Mouse (Mus musculus) heart, embryonic 14.5 days (tissue): ENCODE results near the gene Gopc. TPM values are rescaled to one million over a fixed set of nuclear protein-coding genes. Genes with fewer than 3 reads are reported as not detected.

Source experiments
- ATAC-seq: fragments of 200-750 bp; cut with Nextera tagmentation; 2 replicates; pipeline ENCODE4 v1.8.0; 2017; ENCODE audit warnings: low read depth, moderate TSS enrichment; ENCODE audit not compliant: insufficient number of reproducible peaks, insufficient read depth, low FRiP score
- H3K27ac ChIP-seq, 2 experiments: fragments of 200-500 bp in 1 of 2; fragments of 300-500 bp in 1 of 2; sonication (generic) in 1 of 2; replicated peaks in 1 of 2; 2 replicates each; pipeline ENCODE4 v1.5.1; 2012 to 2014; ENCODE audit warnings: low read depth in 2 of 2, low read length in 2 of 2, control low read depth in 1 of 2, mild to moderate bottlenecking in 1 of 2, mixed read lengths in 1 of 2; ENCODE audit not compliant: control insufficient read depth in 1 of 2, insufficient read depth in 1 of 2
- H3K27me3 ChIP-seq: fragments of 300-500 bp; sonication (generic); 2 replicates; pipeline ENCODE4 v1.6.1; 2014; ENCODE audit warnings: mild to moderate bottlenecking, low read length, control low read depth; ENCODE audit not compliant: control insufficient read depth, insufficient read depth
- H3K36me3 ChIP-seq: fragments of 300-500 bp; sonication (generic); 2 replicates; pipeline ENCODE4 v1.6.1; 2014; ENCODE audit warnings: mild to moderate bottlenecking, control low read depth, low read length, mixed read lengths; ENCODE audit not compliant: control insufficient read depth, insufficient read depth
- H3K4me1 ChIP-seq, 2 experiments: fragments of 200-500 bp in 1 of 2; fragments of 300-500 bp in 1 of 2; sonication (generic) in 1 of 2; 2 replicates each; pipeline ENCODE4 v1.6.1; 2012 to 2014; ENCODE audit warnings: low read length in 2 of 2, control low read depth in 1 of 2, mixed read lengths in 1 of 2; ENCODE audit not compliant: control insufficient read depth in 2 of 2, insufficient read depth in 2 of 2
- H3K4me2 ChIP-seq: fragments of 300-500 bp; sonication (generic); 2 replicates; pipeline ENCODE4 v1.6.1; 2014; ENCODE audit warnings: mild to moderate bottlenecking, low read length
- H3K4me3 ChIP-seq, 2 experiments: fragments of 200-500 bp in 1 of 2; fragments of 300-500 bp in 1 of 2; sonication (generic) in 1 of 2; 2 replicates each; pipeline ENCODE4 v1.5.1; 2012 to 2014; ENCODE audit warnings: low read length in 2 of 2, mild to moderate bottlenecking in 2 of 2, control low read depth in 1 of 2, low read depth in 1 of 2, moderate library complexity in 1 of 2; ENCODE audit not compliant: control insufficient read depth in 1 of 2, insufficient read depth in 1 of 2
- H3K9ac ChIP-seq: fragments of 300-500 bp; sonication (generic); 2 replicates; pipeline ENCODE4 v1.6.1; 2014; ENCODE audit warnings: mild to moderate bottlenecking, low read length
- H3K9me3 ChIP-seq: fragments of 300-500 bp; sonication (generic); 2 replicates; pipeline ENCODE4 v1.6.1; 2016; ENCODE audit warnings: low read length, control low read depth; ENCODE audit not compliant: control insufficient read depth
- WGBS: fragments of 180-500 bp; shearing (Covaris S2); extraction: QIAGEN DNeasy Blood & Tissue Kit; methylation state at CpG from one replicate; pipeline ENCODE4 v1.1.7; 2014; 5-methylcytosine and 5-hydroxymethylcytosine counted together
- polyA plus RNA-seq: library from polyadenylated mRNA; unstranded; fragments of >200 nt; fragmentation: Nextera tagmentation; extraction: Ambion mirVana; gene quantifications from 2 replicates; pipeline ENCODE4 v1.2.1, GENCODE M21; 2014

The Gopc gene
- polyA plus RNA-seq, 1 experiment from 2014 or later, result 13.4 TPM

DNA sequence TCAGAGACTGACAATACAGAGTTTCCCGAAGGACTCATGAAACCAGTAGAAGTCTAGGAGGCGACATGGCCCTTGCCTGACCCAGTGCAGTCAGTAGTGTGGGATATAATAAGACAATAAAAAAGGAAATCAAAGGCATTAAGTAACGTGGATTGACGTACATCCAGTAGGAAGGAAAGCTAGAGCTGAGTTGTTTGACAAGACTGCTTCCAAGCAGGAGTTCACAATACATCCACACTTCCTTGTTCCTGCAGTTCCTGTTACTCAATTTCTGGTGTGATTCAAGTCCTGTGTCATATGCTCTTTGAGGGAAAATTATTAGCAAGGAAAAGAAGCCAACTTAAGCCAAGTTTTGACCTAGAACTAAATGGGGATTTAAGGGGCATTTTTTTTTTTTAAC, 37.5 kb upstream of the Gopc start:
- Histone ChIP-seq H3K36me3 (peaks cover 3% of the 10 kb centered on the region; the same call in 1 of the 2 replicates), H3K4me2 (peak overlapping the region; percentile 73), H3K9me3 (no peaks in the 10 kb centered on the region), H3K4me1 (peaks cover 0 to 35% of the 10 kb centered on the region in 2 experiments; a peak in 2 of 4 replicates), H3K4me3 (peak overlapping the region in 1 of 2 experiments; percentile 99; a peak in 2 of 4 replicates), H3K9ac (peak overlapping the region; percentile 97), H3K27ac (peak overlapping the region in 1 of 2 experiments; percentile 94; a peak in 1 of 4 replicates), H3K27me3 (no peaks in the 10 kb centered on the region)
- ATAC-seq, result no peak
- 68% methylated on average over 4 of the region's 4 CpGs for WGBS

DNA sequence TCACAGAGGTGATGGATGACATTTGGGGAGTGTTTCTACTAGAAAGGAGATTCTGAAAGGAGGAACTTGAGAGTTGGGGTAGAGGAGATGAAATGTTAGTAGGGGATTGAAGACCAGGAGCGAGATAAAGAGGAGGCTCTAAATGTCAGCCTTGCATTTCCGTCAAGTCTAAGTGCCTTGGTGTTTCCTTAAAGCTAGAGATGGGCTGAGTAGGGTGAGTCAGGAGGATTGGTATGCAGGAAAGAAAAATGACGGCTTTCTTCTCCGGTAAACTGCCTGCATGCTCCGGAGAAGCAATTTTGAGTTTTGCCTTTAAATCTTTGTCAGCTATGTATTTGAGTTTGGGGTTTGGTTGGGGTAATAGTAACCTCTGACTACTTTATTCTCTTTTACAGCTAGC, 37.0 kb upstream of the Gopc start:
- ATAC-seq, result no peak
- no peaks in the 10 kb centered on the region for H3K9me3 ChIP-seq
- H3K36me3 ChIP-seq, result peaks cover 3% of the 10 kb centered on the region; the same call in 1 of the 2 replicates
- peak overlapping the region; percentile 73 to 99; a peak in 3 of 4 replicates for H3K4me3 ChIP-seq
- H3K4me2 ChIP-seq, result peak overlapping the region; percentile 73
- H3K4me1 ChIP-seq, result peaks cover 0 to 35% of the 10 kb centered on the region in 2 experiments; a peak in 2 of 4 replicates
- WGBS, result 24% methylated on average over 5 of the region's 5 CpGs
- peak overlapping the region in 1 of 2 experiments; percentile 94; a peak in 3 of 4 replicates for H3K27ac ChIP-seq
- H3K9ac ChIP-seq, result peak overlapping the region; percentile 97
- H3K27me3 ChIP-seq, result no peaks in the 10 kb centered on the region

- under 1% methylated on average over 39 of the region's 39 CpGs for WGBS
- no peaks in the 10 kb centered on the region for H3K27me3 ChIP-seq
- H3K9ac ChIP-seq, result peak overlapping the region; percentile 97
- peak overlapping the region; percentile 73 to 99 for H3K4me3 ChIP-seq
- no peaks in the 10 kb centered on the region for H3K9me3 ChIP-seq
- H3K4me2 ChIP-seq, result peak overlapping the region; percentile 73
- peak overlapping the region; percentile 93 to 94 for H3K27ac ChIP-seq
- peaks cover 0 to 35% of the 10 kb centered on the region in 2 experiments; a peak in 2 of 4 replicates for H3K4me1 ChIP-seq
- peaks cover 3% of the 10 kb centered on the region; the same call in 1 of the 2 replicates for H3K36me3 ChIP-seq
- ATAC-seq, result no peak; the same call in 1 of the 2 replicates
These were observed 36.3 kb upstream of the Gopc start for GRCm38 (mm10) chr10:52417998-52418860.

GRCm38 (mm10) chr10:52417299-52417997, 35.5 kb upstream of the Gopc start, which contains the start of gene Nus1:
TSS of gene Nus1 (plus strand) at chr10:52417547.
- H3K4me3 ChIP-seq, result peak within 1 kb of the TSS; percentile 73 to 99
- H3K4me2 ChIP-seq, result peak within 1 kb of the TSS; percentile 73
- H3K9me3 ChIP-seq, result no peaks in the 10 kb centered on the region
- H3K36me3 ChIP-seq, result peaks cover 3% of the 10 kb centered on the region; the same call in 1 of the 2 replicates
- no peaks in the 10 kb centered on the region for H3K27me3 ChIP-seq
- H3K27ac ChIP-seq, result peak within 1 kb of the TSS; percentile 93 to 94
- peak within 1 kb of the TSS; percentile 97 for H3K9ac ChIP-seq
- peak; percentile 99 for ATAC-seq
- peaks cover 0 to 34% of the 10 kb centered on the region in 2 experiments; a peak in 2 of 4 replicates for H3K4me1 ChIP-seq
- under 1% methylated on average over 73 of the region's 79 CpGs for WGBS

- peak overlapping the region; percentile 63 for H3K4me2 ChIP-seq
- H3K27ac ChIP-seq, result no peak overlapping the region
- no peaks in the 10 kb centered on the region for H3K27me3 ChIP-seq
- peaks cover 3% of the 10 kb centered on the region; the same call in 1 of the 2 replicates for H3K36me3 ChIP-seq
- peak overlapping the region; percentile 65 for H3K9ac ChIP-seq
- no peak for ATAC-seq
- no peaks in the 10 kb centered on the region for H3K9me3 ChIP-seq
- 42% methylated on average over 2 of the region's 2 CpGs for WGBS
- peak overlapping the region in 1 of 2 experiments; percentile 99; a peak in 2 of 4 replicates for H3K4me3 ChIP-seq
- H3K4me1 ChIP-seq, result peaks cover 0 to 24% of the 10 kb centered on the region in 2 experiments; a peak in 2 of 4 replicates
These were observed 34.5 kb upstream of the Gopc start for GRCm38 (mm10) chr10:52416458-52416857.

- no peak for ATAC-seq
- H3K9me3 ChIP-seq, result no peaks in the 10 kb centered on the region
- H3K9ac ChIP-seq, result no peak overlapping the region
- H3K27ac ChIP-seq, result no peak overlapping the region
- no peak overlapping the region for H3K4me3 ChIP-seq
- H3K4me1 ChIP-seq, result peaks cover 0 to 16% of the 10 kb centered on the region in 2 experiments; a peak in 2 of 4 replicates
- H3K27me3 ChIP-seq, result no peaks in the 10 kb centered on the region
- 85% methylated on average over 2 of the region's 2 CpGs for WGBS
- no peaks in the 10 kb centered on the region for H3K36me3 ChIP-seq
- H3K4me2 ChIP-seq, result no peak overlapping the region
These were observed 33.1 kb upstream of the Gopc start for GRCm38 (mm10) chr10:52415020-52415419.

DNA sequence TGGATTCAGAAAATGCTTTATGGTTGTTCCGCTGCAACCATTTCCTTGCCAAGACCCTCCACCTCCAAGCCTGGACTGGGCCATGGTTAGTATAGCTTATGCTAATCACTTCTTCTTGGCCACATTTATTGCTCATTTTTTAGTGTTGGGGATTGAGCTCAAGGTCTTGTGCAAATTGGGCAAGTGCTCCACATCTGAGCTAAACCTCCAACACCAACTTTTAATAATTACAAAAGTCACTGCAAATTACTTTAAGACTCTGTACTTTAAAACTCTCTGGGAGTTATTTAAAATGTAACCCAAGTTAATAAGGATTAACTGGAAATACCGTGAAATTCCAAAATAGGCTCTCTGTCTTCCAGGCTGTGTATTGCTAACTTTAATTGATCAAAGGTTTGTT, 25.6 kb upstream of the Gopc start:
- Histone ChIP-seq H3K9me3 (no peaks in the 10 kb centered on the region), H3K36me3 (no peaks in the 10 kb centered on the region), H3K4me1 (no peaks in the 10 kb centered on the region), H3K27ac (no peak overlapping the region), H3K4me3 (no peak overlapping the region), H3K4me2 (no peak overlapping the region), H3K9ac (no peak overlapping the region), H3K27me3 (no peaks in the 10 kb centered on the region)
- no peak for ATAC-seq
- 87% methylated on average over 2 of the region's 2 CpGs for WGBS
